Mouse (Mus musculus): ENCODE data around the gene Myo1b. TPM values are rescaled to one million over a fixed set of nuclear protein-coding genes. Genes with fewer than 3 reads are reported as not detected.

Myo1b gene
- total and polyA plus RNA-seq, 3 experiments, result not detected

DNA sequence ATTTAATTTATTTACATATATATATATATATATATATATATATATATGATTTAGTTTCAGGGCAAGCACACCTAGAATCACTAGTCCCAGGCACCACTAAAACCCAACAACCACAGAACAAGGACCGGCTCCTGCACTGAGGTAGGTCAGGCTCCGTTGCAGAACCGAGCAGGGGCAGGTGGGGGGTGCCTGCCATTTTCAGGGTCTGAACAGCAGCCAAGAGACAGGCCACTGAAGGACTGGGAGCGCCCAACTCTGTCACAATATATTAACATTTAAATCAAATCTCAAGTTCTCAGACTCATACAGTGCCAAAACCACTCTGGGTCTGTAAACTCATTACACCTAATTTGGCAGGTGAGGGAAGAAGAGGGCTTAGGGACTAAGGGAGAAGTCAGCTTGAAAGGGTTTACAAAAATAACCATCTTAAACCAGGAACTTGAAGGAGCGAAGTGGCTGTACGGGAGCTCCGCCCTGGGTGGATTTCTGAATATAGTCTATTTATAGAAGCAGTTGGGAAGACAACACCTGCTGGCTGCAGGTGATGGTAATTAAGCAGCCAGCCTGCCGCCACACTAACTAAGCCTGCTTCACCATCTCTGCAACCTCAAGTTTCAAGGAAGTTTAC is 30.4 kb downstream of the Myo1b start:
- Histone ChIP-seq H3K36me3 (ENCODE audit: control insufficient read depth in 1 of 2, insufficient read depth in 2 of 2, low read length in 2 of 2) (no peaks in the 10 kb centered on the region), H3K4me1 (ENCODE audit: control insufficient read depth in 1 of 2, insufficient read depth in 2 of 2, low read length in 2 of 2) (no peaks in the 10 kb centered on the region), H3K27me3 (ENCODE audit: control insufficient read depth in 1 of 2, insufficient read depth in 2 of 2, low read length in 2 of 2) (no peaks in the 10 kb centered on the region), H3K79me2 (ENCODE audit: control insufficient read depth, insufficient read depth, low read length, poor library complexity) (no peaks in the 10 kb centered on the region), H3K4me3 (ENCODE audit: control insufficient read depth in 1 of 2, insufficient read depth in 1 of 2, low read depth in 2 of 2, low read length in 2 of 2) (no peak overlapping the region), H3K9ac (ENCODE audit: control insufficient read depth, low read depth, low read length, poor library complexity, severe bottlenecking) (no peak overlapping the region), H3K9me3 (replicated peaks; ENCODE audit: insufficient read depth, low read length) (no peaks in the 10 kb centered on the region), H3K27ac (ENCODE audit: control insufficient read depth, low read depth, low read length) (no peak overlapping the region)
- TF ChIP-seq GATA1 (IDR thresholded peaks at IDR 0.05; ENCODE audit: low read depth, low read length), result no peak
- TF ChIP-seq MAX (IDR thresholded peaks at IDR 0.05; ENCODE audit: low read length), result no peak
- no peak for TF ChIP-seq TBP (IDR thresholded peaks at IDR 0.05; ENCODE audit: low read depth, low read length)
- no peak for TF ChIP-seq UBTF (IDR thresholded peaks at IDR 0.05; ENCODE audit: borderline replicate concordance, insufficient read depth, low read depth, low read length)
- TF ChIP-seq HCFC1 (IDR thresholded peaks at IDR 0.05; ENCODE audit: low read depth, low read length), result no peak
- TF ChIP-seq TAL1 (IDR thresholded peaks at IDR 0.05; ENCODE audit: low read length), result no peak
- TF ChIP-seq KAT2A (conservative IDR thresholded peaks at IDR 0.05; ENCODE audit: low read depth, low read length), result no peak
- TF ChIP-seq USF2 (IDR thresholded peaks at IDR 0.05; ENCODE audit: borderline replicate concordance in 1 of 2, insufficient read depth in 1 of 2, low read depth in 1 of 2, low read length in 2 of 2), result no peak
- no peak for TF ChIP-seq ZKSCAN1 (IDR thresholded peaks at IDR 0.05; ENCODE audit: low read depth, low read length)
- TF ChIP-seq JUND (IDR thresholded peaks at IDR 0.05; ENCODE audit: low read depth, low read length), result no peak
- TF ChIP-seq MYB (IDR thresholded peaks at IDR 0.05; ENCODE audit: low read depth, low read length), result no peak
- no peak for TF ChIP-seq NRF1 (IDR thresholded peaks at IDR 0.05; ENCODE audit: insufficient read depth, low read depth, low read length, poor library complexity, severe bottlenecking)
- no peak for TF ChIP-seq MXI1 (IDR thresholded peaks at IDR 0.05; ENCODE audit: low read depth, low read length)
- no peak for TF ChIP-seq POLR2AphosphoS2 (IDR thresholded peaks at IDR 0.05; ENCODE audit: low read length)
- TF ChIP-seq MAFK (IDR thresholded peaks at IDR 0.05; ENCODE audit: borderline replicate concordance, low read depth, low read length), result no peak
- no peak for TF ChIP-seq MAZ (IDR thresholded peaks at IDR 0.05; ENCODE audit: low read depth, low read length)
- no peak for TF ChIP-seq RCOR1 (IDR thresholded peaks at IDR 0.05; ENCODE audit: low read depth, low read length)
- TF ChIP-seq POLR2A (IDR thresholded peaks at IDR 0.05; ENCODE audit: control insufficient read depth in 1 of 2, insufficient read depth in 1 of 2, low read depth in 1 of 2, low read length in 2 of 2, poor library complexity in 1 of 2), result no peak
- no peak for TF ChIP-seq SIN3A (IDR thresholded peaks at IDR 0.05; ENCODE audit: low read length)
- no peak for DNase-seq (ENCODE audit: low read depth, low spot score)

DNA sequence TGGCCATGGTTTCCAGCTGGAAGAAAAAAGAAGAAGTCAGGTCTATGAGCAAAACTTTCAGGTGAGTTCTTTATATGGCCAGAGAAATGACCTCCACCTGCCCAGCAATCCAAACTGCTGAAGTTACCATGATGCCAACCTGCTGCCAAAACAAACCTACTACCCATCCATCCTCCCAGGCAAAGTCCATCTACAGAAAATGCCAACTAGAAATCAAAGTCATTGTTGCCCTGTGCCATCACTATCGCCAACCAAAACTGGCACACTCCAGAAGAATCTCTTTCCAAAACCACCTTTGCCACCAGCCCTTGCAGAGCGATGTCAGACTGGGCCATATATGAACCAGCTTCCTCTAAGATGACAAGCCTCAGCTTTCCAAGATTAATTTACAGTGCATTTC is 32.7 kb downstream of the Myo1b start:
- no peaks in the 10 kb centered on the region for H3K79me2 ChIP-seq (ENCODE audit: control insufficient read depth, insufficient read depth, low read length, poor library complexity)
- TF ChIP-seq MAZ (IDR thresholded peaks at IDR 0.05; ENCODE audit: low read depth, low read length) (no peak), TCF12 (IDR thresholded peaks at IDR 0.05; ENCODE audit: low read depth, low read length) (no peak), RAD21 (IDR thresholded peaks at IDR 0.05; ENCODE audit: low read depth, low read length) (no peak), MEF2A (IDR thresholded peaks at IDR 0.05; ENCODE audit: extremely low read depth, insufficient replicate concordance, low read depth, low read length, poor library complexity, severe bottlenecking) (no peak), RCOR1 (IDR thresholded peaks at IDR 0.05; ENCODE audit: low read depth, low read length) (no peak), MYB (IDR thresholded peaks at IDR 0.05; ENCODE audit: low read depth, low read length) (no peak), ZKSCAN1 (IDR thresholded peaks at IDR 0.05; ENCODE audit: low read depth, low read length) (no peak), HCFC1 (IDR thresholded peaks at IDR 0.05; ENCODE audit: low read depth, low read length) (no peak), CHD1 (IDR thresholded peaks at IDR 0.05; ENCODE audit: low read depth, low read length) (no peak), BHLHE40 (IDR thresholded peaks at IDR 0.05; ENCODE audit: borderline replicate concordance, low read depth, low read length) (no peak), GATA1 (IDR thresholded peaks at IDR 0.05; ENCODE audit: low read depth, low read length) (no peak), POLR2A (IDR thresholded peaks at IDR 0.05; ENCODE audit: control insufficient read depth in 1 of 2, insufficient read depth in 1 of 2, low read depth in 1 of 2, low read length in 2 of 2, poor library complexity in 1 of 2) (no peak), MXI1 (IDR thresholded peaks at IDR 0.05; ENCODE audit: low read depth, low read length) (no peak), TAL1 (IDR thresholded peaks at IDR 0.05; ENCODE audit: low read length) (no peak), EP300 (IDR thresholded peaks at IDR 0.05; ENCODE audit: low read depth in 1 of 2, low read length in 2 of 2) (no peak), TBP (IDR thresholded peaks at IDR 0.05; ENCODE audit: low read depth, low read length) (no peak)
- no peak overlapping the region for H3K9ac ChIP-seq (ENCODE audit: control insufficient read depth, low read depth, low read length, poor library complexity, severe bottlenecking)
- no peak for DNase-seq (ENCODE audit: low read depth, low spot score)
- no peak overlapping the region for H3K27ac ChIP-seq (ENCODE audit: control insufficient read depth, low read depth, low read length)
- H3K4me3 ChIP-seq (ENCODE audit: control insufficient read depth in 1 of 2, insufficient read depth in 1 of 2, low read depth in 2 of 2, low read length in 2 of 2), result no peak overlapping the region
- no peaks in the 10 kb centered on the region for H3K4me1 ChIP-seq (ENCODE audit: control insufficient read depth in 1 of 2, insufficient read depth in 2 of 2, low read length in 2 of 2)
- H3K9me3 ChIP-seq (replicated peaks; ENCODE audit: insufficient read depth, low read length), result no peaks in the 10 kb centered on the region
- no peaks in the 10 kb centered on the region for H3K36me3 ChIP-seq (ENCODE audit: control insufficient read depth in 1 of 2, insufficient read depth in 2 of 2, low read length in 2 of 2)
- H3K27me3 ChIP-seq (ENCODE audit: control insufficient read depth in 1 of 2, insufficient read depth in 2 of 2, low read length in 2 of 2), result no peaks in the 10 kb centered on the region

All from MEL (cell line).